In the genomic region with DNA sequence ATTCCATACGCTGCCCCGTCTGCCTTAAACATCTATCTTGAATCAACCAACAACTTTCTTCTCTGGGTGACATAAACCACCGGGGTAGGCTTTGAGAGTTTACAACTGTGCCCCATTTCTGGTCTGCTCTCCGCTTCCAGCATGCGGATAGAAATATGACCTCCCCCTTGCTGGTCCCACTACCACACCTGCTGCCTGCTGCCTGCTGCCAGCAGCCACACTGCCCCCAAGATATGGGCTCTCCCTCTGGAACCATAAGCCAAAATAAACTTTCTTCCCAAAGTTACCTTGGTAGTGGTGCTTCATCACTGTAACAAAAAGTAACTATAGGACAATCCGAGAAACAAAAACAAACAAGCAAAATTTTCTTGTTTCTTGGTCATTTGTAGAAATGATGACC, we compare ENCODE assay signal across 20 mouse cellular contexts.
"Had no signal": no experiment of that assay in that cellular context is flagged by ENCODE, and none has a peak within 500 bp of the region (broad histone marks: within the 10 kb centered on the region; RNA-seq: fewer than 3 reads in every experiment).

No protein-coding gene starts in this region.

- H3K4me2 ChIP-seq: kidney, embryonic 15.5 days; limb, embryonic 13.5 days; liver, embryonic 12.5 days; liver, embryonic 15.5 days; lung, embryonic 15.5 days; midbrain, embryonic 12.5 days; midbrain, embryonic 15.5 days; neural tube, embryonic 13.5 days had no signal

- H3K9ac ChIP-seq: kidney, embryonic 15.5 days; limb, embryonic 13.5 days; liver, embryonic 12.5 days; liver, embryonic 15.5 days; lung, embryonic 15.5 days; midbrain, embryonic 12.5 days; midbrain, embryonic 15.5 days; neural tube, embryonic 13.5 days had no signal

- H3K36me3 ChIP-seq: kidney, embryonic 15.5 days; limb, embryonic 13.5 days; liver, embryonic 15.5 days; lung, embryonic 15.5 days; midbrain, embryonic 12.5 days; midbrain, embryonic 15.5 days; neural tube, embryonic 13.5 days had no signal

- H3K4me1 ChIP-seq: liver, embryonic 12.5 days; liver, embryonic 15.5 days; midbrain, embryonic 15.5 days; neural tube, embryonic 13.5 days had no signal

- H3K27ac ChIP-seq: kidney, embryonic 15.5 days; left cerebral cortex, adult 2 months; limb, embryonic 13.5 days; liver, embryonic 12.5 days; liver, embryonic 15.5 days; lung, embryonic 15.5 days; macrophage; midbrain, embryonic 12.5 days; midbrain, embryonic 15.5 days; neural tube, embryonic 13.5 days had no signal

- H3K9me3 ChIP-seq: kidney, embryonic 15.5 days; limb, embryonic 13.5 days; liver, embryonic 12.5 days; liver, embryonic 15.5 days; lung, embryonic 15.5 days; midbrain, embryonic 12.5 days; midbrain, embryonic 15.5 days; neural tube, embryonic 13.5 days had no signal

- DNase-seq: kidney, adult 8-10 months; kidney, postnatal 10 days; kidney, postnatal 36 days; layer of hippocampus, postnatal 36 days; liver; lung, adult 18-20 months; lung, postnatal 14 days; retina, postnatal 1 day; thymus, adult 18-20 months; thymus, postnatal 36 days had no signal

- H3K27me3 ChIP-seq: kidney, embryonic 15.5 days; limb, embryonic 13.5 days; liver, embryonic 12.5 days; liver, embryonic 15.5 days; lung, embryonic 15.5 days; midbrain, embryonic 12.5 days; midbrain, embryonic 15.5 days; neural tube, embryonic 13.5 days had no signal

- ATAC-seq: liver, embryonic 12.5 days; midbrain, embryonic 15.5 days had no signal

- H3K4me3 ChIP-seq: kidney, embryonic 15.5 days; left cerebral cortex, adult 2 months; limb, embryonic 13.5 days; liver, embryonic 12.5 days; liver, embryonic 15.5 days; lung, embryonic 15.5 days; midbrain, embryonic 12.5 days; midbrain, embryonic 15.5 days; neural tube, embryonic 13.5 days had no signal
